ENCODE assay signal across 9 mouse cellular contexts in genomic region chr7:117375886-117376309, GRCm38 (mm10). TPM values are rescaled to one million over a fixed set of nuclear protein-coding genes. Genes with fewer than 3 reads are reported as not detected.
DNase-seq lines count a peak whose midpoint lies in the region; ATAC-seq and TF ChIP-seq lines count a peak whose summit lies in the region.
"Had no signal": no experiment of that assay in that cellular context is flagged by ENCODE, and none has a peak within 500 bp of the region (broad histone marks: within the 10 kb centered on the region; RNA-seq: fewer than 3 reads in every experiment).

No protein-coding gene starts in this region.

- H3K36me3 ChIP-seq in lung, embryonic 14.5 days (ENCODE audit: insufficient read depth): no peaks in the 10 kb centered on the region
- no peaks in the 10 kb centered on the region for H3K36me3 ChIP-seq in small intestine, adult 2 months (ENCODE audit: control insufficient read depth, insufficient read depth, low read length)
- H3K36me3 ChIP-seq: heart, embryonic 15.5 days had no signal

- ATAC-seq in lung, embryonic 14.5 days (ENCODE audit: insufficient read depth): no peak

- no peak overlapping the region for H3K4me3 ChIP-seq in lung, embryonic 14.5 days (ENCODE audit: low read depth, low read length)
- no peak overlapping the region for H3K4me3 ChIP-seq in small intestine, adult 2 months (ENCODE audit: low read depth, low read length)
- H3K4me3 ChIP-seq: heart, embryonic 15.5 days had no signal

- no peak overlapping the region for H3K27ac ChIP-seq in lung, embryonic 14.5 days (ENCODE audit: low read depth)
- no peak overlapping the region for H3K27ac ChIP-seq in small intestine, adult 2 months (ENCODE audit: insufficient read depth, low read depth, low read length)
- H3K27ac ChIP-seq: heart, embryonic 15.5 days had no signal

- no peak for TF ChIP-seq POLR2A in small intestine, adult 2 months (IDR thresholded peaks at IDR 0.05; ENCODE audit: low read depth, low read length)

- H3K27me3 ChIP-seq in lung, embryonic 14.5 days (ENCODE audit: insufficient read depth, low read length): peaks cover 11% of the 10 kb centered on the region; the same call in 1 of the 2 replicates
- no peaks in the 10 kb centered on the region for H3K27me3 ChIP-seq in small intestine, adult 2 months (ENCODE audit: control insufficient read depth, insufficient read depth, low read length)

- WGBS in lung, embryonic 14.5 days: 30% methylated on average over 9 of the region's 9 CpGs
- 30% methylated on average over 9 of the region's 9 CpGs for WGBS in small intestine, adult 2 months

- no peak overlapping the region for H3K9ac ChIP-seq in lung, embryonic 14.5 days
- H3K9ac ChIP-seq: heart, embryonic 15.5 days had no signal

- no peaks in the 10 kb centered on the region for H3K4me1 ChIP-seq in lung, embryonic 14.5 days (ENCODE audit: insufficient read depth)
- 0 out of 2 replicates have a peak, but pooled peaks cover 3% of the 10 kb centered on the region for H3K4me1 ChIP-seq in small intestine, adult 2 months (ENCODE audit: control insufficient read depth, insufficient read depth, insufficient read length, low read length)

- no peaks in the 10 kb centered on the region for H3K9me3 ChIP-seq in lung, embryonic 14.5 days (ENCODE audit: low read depth, low read length)
- H3K9me3 ChIP-seq: heart, embryonic 15.5 days had no signal

- no peak overlapping the region for H3K4me2 ChIP-seq in lung, embryonic 14.5 days
- H3K4me2 ChIP-seq: heart, embryonic 15.5 days had no signal

- TF ChIP-seq CTCF in lung, embryonic 14.5 days (IDR thresholded peaks at IDR 0.05; ENCODE audit: low read depth): peak; percentile 74
- TF ChIP-seq CTCF in small intestine, adult 2 months (IDR thresholded peaks at IDR 0.05; ENCODE audit: extremely low read depth, insufficient read length, insufficient replicate concordance, low read depth, low read length): peak; percentile 64; the same call in 1 of the 2 replicates

- peak; percentile 64 to 89 for DNase-seq in adrenal gland, adult (ENCODE audit: inconsistent age in 2 of 2, low spot score in 1 of 2)
- no peak for DNase-seq in adrenal gland, adult 8-10 months
- peak; percentile 14 for DNase-seq in ovary, postnatal 10 days (ENCODE audit: low spot score)
- no peak for DNase-seq in ovary, adult 18-20 months (ENCODE audit: low spot score)
- DNase-seq in embryo, embryonic 11.5 days (ENCODE audit: low read depth, low spot score): peak; percentile 30
- DNase-seq in kidney, postnatal 10 days: peak; percentile 84
- peak; percentile 88 for DNase-seq in lung, embryonic 14.5 days

RNA-seq across cellular contexts. Expression of gene Xylt1, which starts 4.9 kb away (rescaled TPM):
- total RNA-seq in adrenal gland, adult 8-10 months (2022): 10 to 100 TPM in 1 of 4 experiments, 1 to 10 TPM in 3; 7.4 to 13.4 (median 9.1) TPM
- 1.0 and 1.3 TPM in 2 replicates for polyA plus RNA-seq in lung, embryonic 14.5 days (2014; fragmentation: Nextera tagmentation; extraction: Ambion mirVana)
- 1.9 and 2.9 TPM in 2 replicates for polyA plus RNA-seq in small intestine, adult 2 months (2012; rRNA removed)

Comparison
In these comparisons a context has a peak if more than half of its experiments do, and no peak if none do; other contexts are left out.
1. DNase-seq: peak in adrenal gland, adult (2 of 2), ovary, postnatal 10 days (single experiment), embryo, embryonic 11.5 days (single experiment), kidney, postnatal 10 days (single experiment) and lung, embryonic 14.5 days (single experiment); none in adrenal gland, adult 8-10 months (single experiment) and ovary, adult 18-20 months (single experiment).